Mouse (Mus musculus) limb, embryonic 13.5 days (tissue): Measurements from ENCODE around the gene Eml4. TPM values are rescaled to one million over a fixed set of nuclear protein-coding genes. Genes with fewer than 3 reads are reported as not detected.

ENCODE experiments used
- ATAC-seq: fragments of 200-750 bp; cut with Nextera tagmentation; 2 replicates; pipeline ENCODE4 v1.8.0; 2017; ENCODE audit warnings: low read depth, moderate number of reproducible peaks, moderate TSS enrichment; ENCODE audit not compliant: low FRiP score
- H3K27ac ChIP-seq: fragments of 300-500 bp; sonication (generic); 2 replicates; pipeline ENCODE4 v1.5.1; 2015; ENCODE audit warnings: inconsistent platforms, mild to moderate bottlenecking, moderate library complexity
- H3K27me3 ChIP-seq: fragments of 300-500 bp; sonication (generic); 2 replicates; pipeline ENCODE4 v1.6.1; 2015; ENCODE audit warnings: mild to moderate bottlenecking, inconsistent platforms
- H3K36me3 ChIP-seq: fragments of 300-500 bp; sonication (generic); 2 replicates; pipeline ENCODE4 v1.6.1; 2015; ENCODE audit warnings: inconsistent platforms, mild to moderate bottlenecking, moderate library complexity
- H3K4me1 ChIP-seq: fragments of 300-500 bp; sonication (generic); 2 replicates; pipeline ENCODE4 v1.6.1; 2015; ENCODE audit warnings: inconsistent platforms
- H3K4me2 ChIP-seq: fragments of 300-500 bp; sonication (generic); replicated peaks from 2 replicates; pipeline ENCODE4 v1.6.1; 2015; ENCODE audit warnings: inconsistent platforms, mild to moderate bottlenecking, moderate library complexity
- H3K4me3 ChIP-seq: fragments of 300-500 bp; sonication (generic); 2 replicates; pipeline ENCODE4 v1.5.1; 2015; ENCODE audit warnings: moderate library complexity, mild to moderate bottlenecking, inconsistent platforms
- H3K9ac ChIP-seq: fragments of 300-500 bp; sonication (generic); 2 replicates; pipeline ENCODE4 v1.6.1; 2015; ENCODE audit warnings: mild to moderate bottlenecking, inconsistent platforms
- H3K9me3 ChIP-seq: fragments of 300-500 bp; sonication (generic); 2 replicates; pipeline ENCODE4 v1.6.1; 2016; ENCODE audit warnings: inconsistent platforms
- WGBS: fragments of 180-500 bp; shearing (Covaris S2); methylation state at CpG from one replicate; pipeline ENCODE4 v1.1.7; 2015; 5-methylcytosine and 5-hydroxymethylcytosine counted together
- polyA plus RNA-seq: library from polyadenylated mRNA; unstranded; fragments of >200 nt; fragmentation: Nextera tagmentation; extraction: Ambion mirVana; gene quantifications from 2 replicates; pipeline ENCODE4 v1.2.1, GENCODE M21; 2015

Gene Eml4
- polyA plus RNA-seq, 1 experiment from 2014 or later: 46.8 TPM

GRCm38 (mm10) chr17:83430607-83431006 lies 79.9 kb downstream of the Eml4 start:
- no peaks in the 10 kb centered on the region for H3K4me1 ChIP-seq
- no peak overlapping the region for H3K9ac ChIP-seq
- ATAC-seq: no peak
- H3K4me3 ChIP-seq: no peak overlapping the region
- H3K36me3 ChIP-seq: peaks cover 32% of the 10 kb centered on the region
- no peaks in the 10 kb centered on the region for H3K9me3 ChIP-seq
- 89% methylated on average over 4 of the region's 4 CpGs for WGBS
- no peak overlapping the region for H3K27ac ChIP-seq
- H3K4me2 ChIP-seq: no peak overlapping the region
- H3K27me3 ChIP-seq: no peaks in the 10 kb centered on the region

GRCm38 (mm10) chr17:83443406-83443805 lies 92.7 kb downstream of the Eml4 start:
- H3K27me3 ChIP-seq: no peaks in the 10 kb centered on the region
- H3K27ac ChIP-seq: no peak overlapping the region
- no peaks in the 10 kb centered on the region for H3K4me1 ChIP-seq
- WGBS: 89% methylated on average over 4 of the region's 4 CpGs
- no peak overlapping the region for H3K4me3 ChIP-seq
- H3K4me2 ChIP-seq: no peak overlapping the region
- no peaks in the 10 kb centered on the region for H3K9me3 ChIP-seq
- no peak for ATAC-seq
- no peak overlapping the region for H3K9ac ChIP-seq
- H3K36me3 ChIP-seq: peaks cover 53% of the 10 kb centered on the region

GRCm38 (mm10) chr17:83449583-83449982 lies 98.9 kb downstream of the Eml4 start:
- no peak overlapping the region for H3K27ac ChIP-seq
- WGBS: 82% methylated on average over 2 of the region's 2 CpGs
- H3K9me3 ChIP-seq: no peaks in the 10 kb centered on the region
- no peak overlapping the region for H3K4me2 ChIP-seq
- H3K4me1 ChIP-seq: no peaks in the 10 kb centered on the region
- no peak overlapping the region for H3K4me3 ChIP-seq
- H3K9ac ChIP-seq: no peak overlapping the region
- H3K36me3 ChIP-seq: peaks cover 72% of the 10 kb centered on the region
- H3K27me3 ChIP-seq: no peaks in the 10 kb centered on the region
- ATAC-seq: no peak

GRCm38 (mm10) chr17:83451367-83451766 lies 100.6 kb downstream of the Eml4 start:
- Histone ChIP-seq H3K4me3 (no peak overlapping the region), H3K36me3 (peaks cover 75% of the 10 kb centered on the region), H3K27me3 (no peaks in the 10 kb centered on the region), H3K27ac (no peak overlapping the region), H3K4me2 (no peak overlapping the region), H3K9ac (no peak overlapping the region), H3K4me1 (no peaks in the 10 kb centered on the region), H3K9me3 (no peaks in the 10 kb centered on the region)
- no peak for ATAC-seq
- WGBS: 89% methylated on average over 8 of the region's 8 CpGs

- ATAC-seq: no peak
- WGBS: 90% methylated on average over 3 of the region's 3 CpGs
- H3K9me3 ChIP-seq: no peaks in the 10 kb centered on the region
These were observed 101.1 kb downstream of the Eml4 start for GRCm38 (mm10) chr17:83451796-83452195.

GRCm38 (mm10) chr17:83452451-83452850 lies 101.7 kb downstream of the Eml4 start:
- Histone ChIP-seq H3K27me3 (no peaks in the 10 kb centered on the region), H3K27ac (no peak overlapping the region), H3K36me3 (peaks cover 82% of the 10 kb centered on the region), H3K9ac (no peak overlapping the region), H3K4me2 (no peak overlapping the region), H3K4me3 (no peak overlapping the region), H3K9me3 (no peaks in the 10 kb centered on the region), H3K4me1 (no peaks in the 10 kb centered on the region)
- ATAC-seq: no peak
- WGBS: 94% methylated on average over 8 of the region's 8 CpGs

More at GRCm38 (mm10) chr17:83451796-83452195, 101.1 kb downstream of the Eml4 start:
- H3K4me2 ChIP-seq: no peak overlapping the region
- no peak overlapping the region for H3K27ac ChIP-seq
- H3K27me3 ChIP-seq: no peaks in the 10 kb centered on the region
- H3K4me1 ChIP-seq: no peaks in the 10 kb centered on the region
- H3K4me3 ChIP-seq: no peak overlapping the region
- H3K36me3 ChIP-seq: peaks cover 78% of the 10 kb centered on the region
- no peak overlapping the region for H3K9ac ChIP-seq

- Histone ChIP-seq H3K36me3 (peaks cover 88% of the 10 kb centered on the region), H3K4me1 (no peaks in the 10 kb centered on the region), H3K9ac (no peak overlapping the region), H3K27me3 (no peaks in the 10 kb centered on the region), H3K4me3 (no peak overlapping the region), H3K27ac (no peak overlapping the region), H3K9me3 (no peaks in the 10 kb centered on the region), H3K4me2 (no peak overlapping the region)
- ATAC-seq: no peak
- 84% methylated on average over 5 of the region's 5 CpGs for WGBS
These were observed 102.9 kb downstream of the Eml4 start for GRCm38 (mm10) chr17:83453587-83453986.

- 91% methylated on average over 1 of the region's 1 CpGs for WGBS
- H3K27ac ChIP-seq: no peak overlapping the region
- no peak overlapping the region for H3K9ac ChIP-seq
- no peaks in the 10 kb centered on the region for H3K27me3 ChIP-seq
- H3K36me3 ChIP-seq: peaks cover 91% of the 10 kb centered on the region
- H3K4me1 ChIP-seq: no peaks in the 10 kb centered on the region
- no peak overlapping the region for H3K4me3 ChIP-seq
- H3K9me3 ChIP-seq: no peaks in the 10 kb centered on the region
- no peak for ATAC-seq
- no peak overlapping the region for H3K4me2 ChIP-seq
These were observed 106.5 kb downstream of the Eml4 start for GRCm38 (mm10) chr17:83457271-83457670.

GRCm38 (mm10) chr17:83465969-83466368 lies 115.2 kb downstream of the Eml4 start:
- H3K27me3 ChIP-seq: no peaks in the 10 kb centered on the region
- H3K27ac ChIP-seq: no peak overlapping the region
- H3K9me3 ChIP-seq: no peaks in the 10 kb centered on the region
- H3K4me3 ChIP-seq: no peak overlapping the region
- no peaks in the 10 kb centered on the region for H3K4me1 ChIP-seq
- H3K4me2 ChIP-seq: no peak overlapping the region
- no peak overlapping the region for H3K9ac ChIP-seq
- peaks cover 86% of the 10 kb centered on the region for H3K36me3 ChIP-seq
- 96% methylated on average over 5 of the region's 5 CpGs for WGBS
- ATAC-seq: no peak

- Histone ChIP-seq H3K36me3 (peaks cover 87% of the 10 kb centered on the region), H3K4me1 (no peaks in the 10 kb centered on the region), H3K27ac (no peak overlapping the region), H3K9ac (no peak overlapping the region), H3K4me2 (no peak overlapping the region), H3K27me3 (no peaks in the 10 kb centered on the region), H3K9me3 (no peaks in the 10 kb centered on the region), H3K4me3 (no peak overlapping the region)
- 57% methylated on average over 6 of the region's 6 CpGs for WGBS
- ATAC-seq: no peak
These were observed 116.0 kb downstream of the Eml4 start for GRCm38 (mm10) chr17:83466697-83467251.

GRCm38 (mm10) chr17:83469586-83469985 lies 118.9 kb downstream of the Eml4 start:
- H3K27ac ChIP-seq: no peak overlapping the region
- no peaks in the 10 kb centered on the region for H3K9me3 ChIP-seq
- WGBS: 92% methylated on average over 2 of the region's 2 CpGs
- no peak overlapping the region for H3K9ac ChIP-seq
- no peak for ATAC-seq
- H3K27me3 ChIP-seq: no peaks in the 10 kb centered on the region
- peaks cover 89% of the 10 kb centered on the region for H3K36me3 ChIP-seq
- no peak overlapping the region for H3K4me3 ChIP-seq
- no peaks in the 10 kb centered on the region for H3K4me1 ChIP-seq
- H3K4me2 ChIP-seq: no peak overlapping the region

GRCm38 (mm10) chr17:83477089-83477488 lies 126.4 kb downstream of the Eml4 start:
- no peak for ATAC-seq
- Histone ChIP-seq H3K4me1 (no peaks in the 10 kb centered on the region), H3K27ac (no peak overlapping the region), H3K36me3 (peaks cover 92% of the 10 kb centered on the region), H3K9ac (no peak overlapping the region), H3K4me2 (no peak overlapping the region), H3K9me3 (no peaks in the 10 kb centered on the region), H3K4me3 (no peak overlapping the region), H3K27me3 (no peaks in the 10 kb centered on the region)
- WGBS: 95% methylated on average over 12 of the region's 12 CpGs

GRCm38 (mm10) chr17:83481551-83481950 lies 130.8 kb downstream of the Eml4 start:
- no peaks in the 10 kb centered on the region for H3K9me3 ChIP-seq
- no peak overlapping the region for H3K4me2 ChIP-seq
- no peak overlapping the region for H3K9ac ChIP-seq
- WGBS: 89% methylated on average over 7 of the region's 7 CpGs
- peaks cover 54% of the 10 kb centered on the region for H3K36me3 ChIP-seq
- no peak overlapping the region for H3K27ac ChIP-seq
- no peak for ATAC-seq
- no peaks in the 10 kb centered on the region for H3K27me3 ChIP-seq
- H3K4me3 ChIP-seq: no peak overlapping the region
- H3K4me1 ChIP-seq: no peaks in the 10 kb centered on the region
